Mouse (Mus musculus) liver, embryonic 13.5 days (tissue): ENCODE results near the gene Gm45623. TPM values are rescaled to one million over a fixed set of nuclear protein-coding genes. Genes with fewer than 3 reads are reported as not detected.
A peak's percentile ranks its signal among the peaks of the same experiment; 100 is the strongest.

Experiments used
- ATAC-seq: fragments of 200-750 bp; cut with Nextera tagmentation; 2 replicates; pipeline ENCODE4 v1.8.0; 2017; ENCODE audit warnings: low read depth, mild to moderate bottlenecking, moderate number of reproducible peaks, moderate library complexity
- DNase-seq: peaks from one replicate; pipeline ENCODE4 v3.0.0; 2022
- H3K27ac ChIP-seq: fragments of 300-500 bp; sonication (generic); 2 replicates; pipeline ENCODE4 v1.5.1; 2015; ENCODE audit warnings: moderate library complexity, mild to moderate bottlenecking, inconsistent platforms
- H3K27me3 ChIP-seq: fragments of 300-500 bp; sonication (generic); 2 replicates; pipeline ENCODE4 v1.6.1; 2015; ENCODE audit warnings: mild to moderate bottlenecking, inconsistent platforms
- H3K36me3 ChIP-seq: fragments of 300-500 bp; sonication (generic); 2 replicates; pipeline ENCODE4 v1.6.1; 2015; ENCODE audit warnings: mild to moderate bottlenecking, inconsistent platforms
- H3K4me1 ChIP-seq: fragments of 300-500 bp; sonication (generic); replicated peaks from 2 replicates; pipeline ENCODE4 v1.6.1; 2015; ENCODE audit warnings: inconsistent platforms
- H3K4me2 ChIP-seq: fragments of 300-500 bp; sonication (generic); 2 replicates; pipeline ENCODE4 v1.6.1; 2015; ENCODE audit warnings: inconsistent platforms, mild to moderate bottlenecking, moderate library complexity
- H3K4me3 ChIP-seq: fragments of 300-500 bp; sonication (generic); replicated peaks from 2 replicates; pipeline ENCODE4 v1.5.1; 2015; ENCODE audit warnings: mild to moderate bottlenecking, inconsistent platforms
- H3K9ac ChIP-seq: fragments of 300-500 bp; sonication (generic); 2 replicates; pipeline ENCODE4 v1.6.1; 2015; ENCODE audit warnings: mild to moderate bottlenecking, inconsistent platforms
- H3K9me3 ChIP-seq: fragments of 300-500 bp; sonication (generic); replicated peaks from 2 replicates; pipeline ENCODE4 v1.6.1; 2016; ENCODE audit warnings: inconsistent platforms
- WGBS: fragments of 180-500 bp; shearing (Covaris S2); methylation state at CpG from one replicate; pipeline ENCODE4 v1.1.7; 2015; ENCODE audit not compliant: insufficient replicate concordance; 5-methylcytosine and 5-hydroxymethylcytosine counted together
- polyA plus RNA-seq: library from polyadenylated mRNA; unstranded; fragments of >200 nt; fragmentation: Nextera tagmentation; extraction: Ambion mirVana; gene quantifications from 2 replicates; pipeline ENCODE4 v1.2.1, GENCODE M21; 2015

Gm45623 gene
- polyA plus RNA-seq, 1 experiment from 2014 or later, result not detected

DNA sequence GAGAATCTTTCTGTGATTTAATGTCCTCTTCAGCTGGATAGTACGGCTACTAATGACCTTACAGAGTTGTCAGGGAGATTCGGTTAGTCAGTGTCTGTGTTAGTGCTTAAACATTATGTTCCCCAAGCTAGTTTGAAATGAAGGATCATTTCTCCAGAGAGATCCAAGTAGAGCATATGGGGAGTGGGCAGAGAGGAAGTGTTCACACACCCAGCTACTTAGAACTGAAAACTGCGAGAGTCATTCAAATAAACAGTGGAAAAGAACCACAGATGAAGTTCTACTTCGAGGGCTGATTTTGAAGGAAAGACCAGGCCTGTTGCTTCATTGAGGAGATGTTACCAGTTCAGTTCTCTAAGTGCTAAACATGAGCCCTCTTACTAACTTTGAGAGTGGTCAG, 27.1 kb downstream of the Gm45623 start:
- DNase-seq, result no peak
- Histone ChIP-seq H3K27ac (no peak overlapping the region), H3K36me3 (peaks cover 51% of the 10 kb centered on the region), H3K9me3 (no peaks in the 10 kb centered on the region), H3K4me1 (no peaks in the 10 kb centered on the region), H3K4me3 (no peak overlapping the region), H3K4me2 (no peak overlapping the region), H3K9ac (no peak overlapping the region), H3K27me3 (no peaks in the 10 kb centered on the region)
- ATAC-seq, result no peak
- 76% methylated on average over 4 of the region's 4 CpGs for WGBS

DNA sequence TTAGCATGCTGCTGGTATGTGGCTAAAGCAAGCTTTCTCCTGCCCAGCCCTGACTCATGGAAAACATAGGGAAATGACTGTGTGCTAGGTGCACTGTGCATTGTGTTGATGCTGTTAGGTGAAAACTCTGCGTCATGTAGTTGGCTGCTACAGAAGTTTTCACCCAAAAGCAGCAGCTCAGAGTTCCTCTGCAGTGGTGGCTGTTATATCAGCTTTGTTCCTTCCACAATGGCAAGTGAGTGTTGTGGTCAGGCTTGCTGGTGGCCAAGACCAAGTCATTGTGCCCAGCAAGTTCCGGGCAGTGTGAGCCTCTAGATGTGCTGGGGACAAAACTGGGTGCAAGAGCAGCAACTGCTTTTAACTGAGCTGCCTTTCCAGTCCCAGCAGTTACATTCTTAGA, 41.4 kb downstream of the Gm45623 start:
- Histone ChIP-seq H3K27me3 (no peaks in the 10 kb centered on the region), H3K36me3 (peaks cover 10% of the 10 kb centered on the region; the same call in 1 of the 2 replicates), H3K9me3 (no peaks in the 10 kb centered on the region), H3K9ac (no peak overlapping the region), H3K4me1 (peaks cover 8% of the 10 kb centered on the region), H3K4me2 (no peak overlapping the region), H3K27ac (no peak overlapping the region), H3K4me3 (no peak overlapping the region)
- WGBS, result 77% methylated on average over 2 of the region's 2 CpGs
- DNase-seq (no peak), ATAC-seq (no peak)

DNA sequence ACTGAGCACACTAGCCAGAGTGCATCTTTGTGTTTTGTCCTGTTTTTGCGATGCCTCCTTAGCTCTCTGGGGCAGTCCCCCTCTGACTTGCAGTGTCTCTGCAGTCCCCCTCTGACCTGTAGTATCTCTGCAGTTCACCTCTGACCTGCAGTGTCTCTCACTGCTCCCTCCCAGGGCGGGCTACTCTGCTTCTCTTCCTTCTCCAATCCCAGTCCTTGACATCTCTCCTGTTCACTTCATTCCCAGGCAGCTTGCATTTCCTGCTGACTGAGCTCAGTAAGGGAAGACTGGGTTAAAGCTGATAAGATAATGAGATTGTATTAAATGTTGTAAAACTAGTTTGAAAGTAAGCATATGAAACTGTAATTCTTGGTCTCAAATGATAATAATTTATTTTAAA, 43.0 kb downstream of the Gm45623 start:
- no peak overlapping the region for H3K27ac ChIP-seq
- H3K9me3 ChIP-seq, result no peaks in the 10 kb centered on the region
- DNase-seq (no peak), ATAC-seq (no peak)
- H3K36me3 ChIP-seq, result peaks cover 15% of the 10 kb centered on the region; the same call in 1 of the 2 replicates
- no peak overlapping the region for H3K4me2 ChIP-seq
- H3K27me3 ChIP-seq, result no peaks in the 10 kb centered on the region
- WGBS, result 48% methylated on average over 2 of the region's 2 CpGs
- H3K9ac ChIP-seq, result no peak overlapping the region
- no peak overlapping the region for H3K4me3 ChIP-seq
- peaks cover 15% of the 10 kb centered on the region for H3K4me1 ChIP-seq

DNA sequence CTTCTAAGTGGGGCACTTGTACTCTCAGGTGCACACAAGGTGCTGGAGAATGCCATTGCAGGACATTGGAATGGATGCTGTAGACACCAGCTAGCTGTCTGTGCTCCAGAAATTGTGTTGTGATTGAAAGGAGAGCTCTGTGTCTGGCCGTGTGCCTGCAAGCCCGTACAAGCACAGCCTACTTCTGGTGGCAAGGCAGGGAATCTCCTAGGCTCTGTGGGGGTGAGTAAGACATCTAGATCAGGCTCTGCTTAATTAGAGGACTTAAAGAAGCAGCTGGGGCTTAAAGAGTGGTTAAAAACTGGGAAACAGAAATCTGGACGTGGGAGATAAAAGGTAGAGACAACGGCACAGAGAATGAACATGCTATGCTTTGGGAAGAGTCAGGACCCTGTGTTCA, 46.0 kb downstream of the Gm45623 start:
- H3K4me1 ChIP-seq, result peaks cover 38% of the 10 kb centered on the region
- no peak overlapping the region for H3K4me3 ChIP-seq
- no peak overlapping the region for H3K27ac ChIP-seq
- DNase-seq, result no peak
- no peaks in the 10 kb centered on the region for H3K9me3 ChIP-seq
- 61% methylated on average over 4 of the region's 4 CpGs for WGBS
- no peak overlapping the region for H3K9ac ChIP-seq
- peaks cover 15% of the 10 kb centered on the region; the same call in 1 of the 2 replicates for H3K36me3 ChIP-seq
- H3K4me2 ChIP-seq, result no peak overlapping the region
- ATAC-seq, result no peak
- no peaks in the 10 kb centered on the region for H3K27me3 ChIP-seq

DNA sequence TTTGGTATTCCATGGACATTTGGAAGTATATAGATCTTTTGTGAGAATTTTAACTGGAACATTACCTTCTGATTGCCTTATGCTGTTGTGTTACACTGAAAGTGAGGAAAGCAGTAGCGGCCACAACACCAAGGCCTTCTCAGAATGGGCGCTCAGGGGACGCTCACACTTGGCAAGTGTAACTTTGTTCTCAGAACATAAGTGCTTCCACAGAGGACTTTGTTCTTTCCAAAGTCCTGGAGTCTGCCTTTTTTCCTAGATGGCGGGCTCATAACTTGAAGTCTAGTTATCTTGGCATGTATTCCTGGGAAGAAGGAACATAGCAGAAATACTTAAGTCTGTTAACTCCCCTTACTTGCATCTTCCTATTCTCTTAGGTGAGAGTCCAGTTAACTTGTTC, 46.5 kb downstream of the Gm45623 start:
- no peak for ATAC-seq
- Histone ChIP-seq H3K36me3 (peaks cover 12% of the 10 kb centered on the region; the same call in 1 of the 2 replicates), H3K4me2 (no peak overlapping the region), H3K9ac (no peak overlapping the region), H3K9me3 (no peaks in the 10 kb centered on the region), H3K27me3 (no peaks in the 10 kb centered on the region), H3K27ac (no peak overlapping the region), H3K4me1 (peaks cover 42% of the 10 kb centered on the region), H3K4me3 (no peak overlapping the region)
- no peak for DNase-seq
- WGBS, result 80% methylated on average over 4 of the region's 4 CpGs

DNA sequence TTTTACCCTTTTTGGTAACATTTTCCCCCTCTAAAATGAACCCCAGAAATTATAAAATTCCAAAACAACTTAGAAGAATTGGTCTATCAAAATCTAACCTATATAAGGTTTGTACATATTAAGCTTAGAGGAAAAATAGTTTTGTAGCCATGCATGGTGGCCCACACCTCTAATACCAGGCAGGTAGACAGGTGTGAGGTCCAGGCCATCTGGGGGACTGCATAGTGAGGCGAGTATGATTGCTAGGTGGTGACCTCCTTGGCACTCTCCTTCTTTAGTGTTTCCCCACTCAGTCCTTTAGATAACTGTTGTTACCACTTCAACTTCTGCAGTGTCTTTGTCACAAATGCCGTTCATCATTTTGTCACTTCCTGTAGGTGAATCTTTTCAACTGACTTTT, 49.0 kb downstream of the Gm45623 start:
- Histone ChIP-seq H3K27ac (no peak overlapping the region), H3K9ac (peak overlapping the region; percentile 92; the same call in 1 of the 2 replicates), H3K4me2 (peak overlapping the region; percentile 88), H3K36me3 (peaks cover 10% of the 10 kb centered on the region; the same call in 1 of the 2 replicates), H3K9me3 (no peaks in the 10 kb centered on the region), H3K4me1 (peaks cover 43% of the 10 kb centered on the region), H3K4me3 (peak overlapping the region; percentile 76), H3K27me3 (no peaks in the 10 kb centered on the region)
- DNase-seq (no peak), ATAC-seq (no peak)
- whole genome bisulfite sequencing, result 66% methylated on average over 2 of the region's 2 CpGs

DNA sequence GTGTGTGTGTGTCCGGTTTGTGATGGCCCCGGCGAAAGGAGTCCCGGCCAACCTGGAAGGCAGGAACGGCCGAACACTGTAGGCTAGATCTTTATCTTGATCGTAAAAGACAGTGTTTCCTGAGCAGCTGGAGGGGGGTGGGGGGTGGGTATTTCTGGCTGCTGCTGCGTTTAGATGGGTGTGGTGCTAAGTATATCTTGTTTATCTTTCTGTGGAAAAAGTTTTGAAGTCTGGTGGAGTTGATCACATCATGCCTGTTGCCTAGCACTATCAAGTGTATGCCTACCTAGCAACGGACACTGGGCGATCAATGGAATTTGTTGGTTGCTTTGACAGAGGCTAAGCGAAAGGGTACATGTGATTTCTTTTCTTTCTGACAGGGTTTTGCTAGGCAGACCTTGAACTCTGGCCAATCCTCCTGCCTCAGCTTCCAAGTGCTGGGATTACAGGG, 49.7 kb downstream of the Gm45623 start:
- Histone ChIP-seq H3K36me3 (0 out of 2 replicates have a peak, but pooled peaks cover 5% of the 10 kb centered on the region), H3K4me1 (peaks cover 43% of the 10 kb centered on the region), H3K27ac (peak overlapping the region; percentile 88), H3K9me3 (no peaks in the 10 kb centered on the region), H3K27me3 (no peaks in the 10 kb centered on the region), H3K4me2 (peak overlapping the region; percentile 88), H3K4me3 (peak overlapping the region; percentile 76), H3K9ac (peak overlapping the region; percentile 92)
- peak; percentile 58 for ATAC-seq
- peak; percentile 5 for DNase-seq
- 2% methylated on average over 11 of the region's 11 CpGs for WGBS

DNA sequence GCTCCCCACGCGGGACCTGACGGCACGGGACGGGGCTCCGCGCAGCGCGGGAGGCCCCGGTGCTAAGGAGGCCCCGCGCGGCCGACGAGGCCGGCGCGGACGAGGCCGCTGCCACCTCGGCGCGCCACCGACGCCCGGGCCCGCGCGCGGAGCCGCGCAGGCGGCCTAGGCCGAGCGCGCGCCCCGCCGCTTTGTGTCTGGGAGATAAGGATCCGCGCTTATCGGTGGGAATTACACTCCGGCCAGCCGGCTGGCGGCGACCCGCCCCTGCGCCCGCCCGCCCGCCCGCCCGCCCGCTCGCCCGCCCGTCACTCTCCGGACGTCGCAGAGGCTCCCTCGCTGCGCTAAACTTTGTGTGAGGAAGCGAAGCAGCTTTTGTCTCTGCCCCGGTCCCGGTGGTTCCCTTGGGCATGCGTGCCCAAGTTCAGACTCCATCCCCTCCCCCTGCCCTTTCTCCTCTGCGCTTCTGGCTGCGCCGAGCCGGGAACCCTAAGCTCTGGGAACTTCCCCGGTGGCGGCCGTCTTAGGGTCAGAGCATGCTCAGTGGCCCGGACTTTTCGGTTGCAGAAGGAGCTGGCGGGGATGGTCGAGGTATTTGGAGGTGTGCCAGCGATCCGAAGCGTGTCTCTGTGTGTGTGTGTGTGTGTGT, 50.3 kb downstream of the Gm45623 start:
- Histone ChIP-seq H3K36me3 (0 out of 2 replicates have a peak, but pooled peaks cover 5% of the 10 kb centered on the region), H3K4me2 (peak overlapping the region; percentile 88), H3K27ac (peak overlapping the region; percentile 88), H3K9me3 (no peaks in the 10 kb centered on the region), H3K4me1 (peaks cover 43% of the 10 kb centered on the region), H3K27me3 (no peaks in the 10 kb centered on the region), H3K9ac (peak overlapping the region; percentile 92), H3K4me3 (peak overlapping the region; percentile 76)
- ATAC-seq (peak; percentile 80), DNase-seq (peak; percentile 53)
- WGBS, result under 1% methylated on average over 78 of the region's 80 CpGs

DNA sequence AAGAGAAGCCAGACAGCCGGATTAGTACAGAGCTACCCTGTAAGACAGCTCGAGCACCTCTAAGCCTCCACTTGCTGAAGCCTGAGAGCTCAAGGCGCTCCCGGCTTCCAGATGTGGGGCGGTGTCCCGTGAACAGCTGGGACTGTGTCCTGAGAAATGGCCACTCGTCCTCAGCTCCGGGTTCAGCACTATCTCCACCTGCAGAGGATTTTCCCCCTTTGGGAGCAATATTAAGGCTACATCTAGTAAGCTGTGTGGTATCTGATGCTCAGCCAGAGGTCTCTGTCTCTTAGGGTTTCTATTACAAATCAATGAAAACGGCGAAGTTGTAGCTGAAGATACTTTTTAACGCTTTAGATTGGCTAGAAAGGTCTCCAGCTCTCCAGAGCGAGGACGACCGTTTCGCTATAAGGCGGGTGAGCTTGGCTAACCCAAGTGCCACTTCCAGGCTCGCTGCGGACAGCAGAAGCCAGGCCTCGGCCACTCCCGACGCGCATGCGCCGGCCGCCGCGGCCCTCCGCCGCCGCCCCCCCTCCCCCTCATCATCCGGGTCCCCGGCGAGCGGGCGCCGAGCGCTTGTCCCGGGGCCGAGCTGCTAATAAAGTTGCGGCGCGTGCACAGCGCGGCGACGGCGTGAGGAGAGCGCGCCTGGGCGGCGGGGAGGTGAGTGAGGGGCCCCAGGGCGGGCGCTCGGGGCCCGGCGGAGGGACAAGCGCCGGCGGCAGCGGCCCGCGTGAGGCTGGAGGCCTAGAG, 51.0 kb downstream of the Gm45623 start, which contains the start of gene Smad5:
Smad5 (plus strand) TSS at position 542 of the 753 bp plus-strand sequence.
- Histone ChIP-seq H3K36me3 (0 out of 2 replicates have a peak, but pooled peaks cover 5% of the 10 kb centered on the region), H3K4me2 (peak within 1 kb of the TSS; percentile 88), H3K4me3 (peak within 1 kb of the TSS; percentile 76), H3K9me3 (no peaks in the 10 kb centered on the region), H3K4me1 (peaks cover 43% of the 10 kb centered on the region), H3K27me3 (no peaks in the 10 kb centered on the region), H3K9ac (peak within 1 kb of the TSS; percentile 92), H3K27ac (peak within 1 kb of the TSS; percentile 88)
- peak; percentile 73 for ATAC-seq
- 5% methylated on average over 61 of the region's 62 CpGs for WGBS
- peak; percentile 63 for DNase-seq
